Mouse (Mus musculus) forebrain, embryonic 15.5 days (tissue): ENCODE measurements at regions not wholly inside any gene's neighbourhood (a gene's known extent, or its start where the extent isn't known, plus 50 kb on each side); places are given as distances from the start of the nearest gene placed in this dataset.

Experiments
- ATAC-seq: fragments of 200-750 bp; cut with Nextera tagmentation; replicated peaks from 2 replicates; pipeline ENCODE4 v1.8.0; 2017; ENCODE audit warnings: mild to moderate bottlenecking, moderate TSS enrichment, moderate library complexity
- H3K27ac ChIP-seq: fragments of 300-500 bp; sonication (generic); replicated peaks from 2 replicates; pipeline ENCODE4 v1.5.1; 2015; ENCODE audit warnings: mild to moderate bottlenecking, inconsistent platforms
- H3K27me3 ChIP-seq: fragments of 300-500 bp; sonication (generic); 2 replicates; pipeline ENCODE4 v1.6.1; 2015; ENCODE audit warnings: inconsistent platforms
- H3K36me3 ChIP-seq: fragments of 300-500 bp; sonication (generic); 2 replicates; pipeline ENCODE4 v1.6.1; 2015; ENCODE audit warnings: mild to moderate bottlenecking, inconsistent platforms
- H3K4me1 ChIP-seq: fragments of 300-500 bp; sonication (generic); 2 replicates; pipeline ENCODE4 v1.6.1; 2015; ENCODE audit warnings: inconsistent platforms
- H3K4me2 ChIP-seq: fragments of 300-500 bp; sonication (generic); replicated peaks from 2 replicates; pipeline ENCODE4 v1.6.1; 2015; ENCODE audit warnings: mild to moderate bottlenecking, inconsistent platforms
- H3K4me3 ChIP-seq: fragments of 300-500 bp; sonication (generic); 2 replicates; pipeline ENCODE4 v1.5.1; 2015; ENCODE audit warnings: mild to moderate bottlenecking, inconsistent platforms
- H3K9ac ChIP-seq: fragments of 300-500 bp; sonication (generic); replicated peaks from 2 replicates; pipeline ENCODE4 v1.6.1; 2015; ENCODE audit warnings: mild to moderate bottlenecking, inconsistent platforms
- H3K9me3 ChIP-seq: fragments of 300-500 bp; sonication (generic); 2 replicates; pipeline ENCODE4 v1.6.1; 2016; ENCODE audit warnings: inconsistent platforms
- WGBS: fragments of 180-500 bp; shearing (Covaris S2); methylation state at CpG from one replicate; pipeline ENCODE4 v1.1.7; 2015; ENCODE audit warnings: mixed read lengths; 5-methylcytosine and 5-hydroxymethylcytosine counted together

DNA sequence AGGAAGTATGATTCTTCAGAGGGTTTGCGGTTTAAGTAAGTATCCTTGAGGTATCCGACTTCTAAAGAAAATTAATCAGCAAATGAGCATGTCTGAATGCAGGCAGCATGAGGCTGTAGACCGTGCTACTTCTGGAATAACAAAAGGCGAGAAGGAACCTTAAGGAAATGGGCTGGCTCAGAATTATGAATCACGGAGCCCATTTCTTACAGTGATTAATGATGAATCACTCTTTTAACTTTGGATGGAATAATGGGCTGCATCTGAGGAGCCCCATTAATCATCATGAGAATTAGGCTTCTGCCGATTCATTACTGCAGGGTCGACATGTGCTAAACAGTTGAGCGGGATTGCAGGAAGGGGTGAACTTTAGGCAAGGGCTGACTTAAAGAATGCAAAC lies 865.1 kb upstream of the Car8 start:
- Histone ChIP-seq H3K27me3 (no peaks in the 10 kb centered on the region), H3K4me1 (no peaks in the 10 kb centered on the region), H3K9me3 (no peaks in the 10 kb centered on the region), H3K27ac (no peak overlapping the region), H3K9ac (no peak overlapping the region), H3K4me2 (no peak overlapping the region), H3K36me3 (no peaks in the 10 kb centered on the region), H3K4me3 (no peak overlapping the region)
- ATAC-seq, result no peak
- 68% methylated on average over 8 of the region's 8 CpGs for WGBS

DNA sequence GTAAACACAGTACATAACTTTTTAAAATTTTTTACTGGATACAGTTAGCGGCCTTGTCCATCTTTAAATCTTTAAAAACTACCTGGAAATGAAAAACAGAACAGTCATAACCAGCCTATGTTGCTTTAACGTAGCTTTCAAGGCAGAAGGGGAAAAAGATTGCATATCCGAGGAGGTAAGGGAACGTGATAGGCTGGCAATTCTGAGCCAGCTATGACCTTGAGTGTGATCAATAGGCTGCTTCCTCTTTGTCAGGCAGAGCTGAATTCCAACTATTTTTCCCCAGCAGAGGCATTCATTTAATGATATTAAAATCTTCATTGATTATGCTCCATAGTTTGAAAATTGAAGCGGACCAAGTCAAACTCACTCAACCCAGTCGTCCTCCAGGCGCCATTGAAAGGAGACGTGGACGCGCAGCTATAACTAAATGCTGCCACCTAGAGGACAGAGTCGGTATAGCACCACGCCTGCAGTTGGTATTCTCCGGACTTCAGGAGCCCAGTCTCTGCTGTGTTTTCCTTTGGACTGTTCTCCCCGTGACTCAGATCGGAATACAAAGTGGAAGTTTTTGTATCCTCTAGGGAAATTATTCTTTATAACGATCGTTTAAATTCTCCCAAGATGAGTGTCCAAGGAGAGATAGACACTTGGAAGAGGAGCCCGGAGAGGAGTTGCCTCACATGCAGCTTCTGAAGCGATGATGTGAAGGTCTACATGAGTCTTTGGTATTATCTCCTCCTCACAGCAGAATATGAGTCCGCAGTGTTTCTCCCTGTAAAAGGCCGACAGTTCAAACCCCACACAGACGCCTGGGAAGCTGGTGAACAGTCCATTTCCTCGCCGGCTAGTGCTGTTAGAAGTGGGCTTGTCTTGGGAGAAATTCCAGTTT lies 858.2 kb upstream of the Car8 start:
- Histone ChIP-seq H3K9me3 (no peaks in the 10 kb centered on the region), H3K27me3 (no peaks in the 10 kb centered on the region), H3K36me3 (no peaks in the 10 kb centered on the region), H3K27ac (no peak overlapping the region), H3K9ac (no peak overlapping the region), H3K4me2 (peak overlapping the region; percentile 33), H3K4me1 (peaks cover 15% of the 10 kb centered on the region), H3K4me3 (no peak overlapping the region)
- peak; percentile 80 for ATAC-seq
- WGBS, result 24% methylated on average over 24 of the region's 24 CpGs

DNA sequence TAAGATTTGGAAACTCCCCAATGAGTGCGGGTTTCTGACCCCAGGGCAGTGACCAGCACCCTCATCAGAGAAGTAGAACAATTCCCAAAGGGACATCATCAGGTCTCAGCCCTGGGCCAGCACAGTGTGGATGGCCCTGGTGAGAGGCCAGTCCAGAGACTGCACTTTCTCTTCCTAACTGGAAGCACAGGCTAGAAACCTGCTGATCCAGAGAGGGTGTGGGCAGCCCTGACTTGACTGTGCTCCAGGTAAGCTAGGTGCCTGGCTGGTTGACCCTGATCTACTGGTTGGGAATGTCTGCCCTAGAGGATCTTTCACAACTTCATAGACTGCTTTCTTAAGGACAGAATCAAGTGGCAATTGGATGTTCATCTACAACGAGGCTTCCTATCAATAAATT lies 857.4 kb upstream of the Car8 start:
- 86% methylated on average over 2 of the region's 2 CpGs for WGBS

DNA sequence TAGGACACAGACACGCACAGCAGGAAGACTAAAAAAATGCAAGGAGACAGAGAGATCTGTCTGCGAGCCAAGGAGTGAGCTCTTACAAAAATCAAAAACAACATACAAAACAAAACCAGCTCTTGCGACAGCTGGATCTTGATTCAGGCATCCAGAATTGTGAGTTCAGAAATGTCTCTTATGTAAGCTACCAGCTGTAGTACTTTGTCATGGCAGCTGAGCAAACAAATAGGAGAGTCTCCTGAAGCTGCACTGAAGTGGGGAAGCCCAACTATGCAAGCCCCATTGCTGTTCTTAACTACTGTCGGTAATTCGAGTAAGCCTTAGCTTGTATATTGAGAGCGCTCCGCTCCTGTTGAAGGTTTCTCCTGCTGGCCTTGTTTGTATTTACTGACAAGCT lies 856.8 kb upstream of the Car8 start:
- H3K36me3 ChIP-seq, result no peaks in the 10 kb centered on the region
- H3K4me3 ChIP-seq, result no peak overlapping the region
- 60% methylated on average over 7 of the region's 7 CpGs for WGBS
- no peak overlapping the region for H3K9ac ChIP-seq
- H3K4me2 ChIP-seq, result no peak overlapping the region
- H3K9me3 ChIP-seq, result no peaks in the 10 kb centered on the region
- H3K4me1 ChIP-seq, result peaks cover 15% of the 10 kb centered on the region
- no peak for ATAC-seq
- no peak overlapping the region for H3K27ac ChIP-seq
- H3K27me3 ChIP-seq, result no peaks in the 10 kb centered on the region

More for the DNA sequence above, 857.4 kb upstream of the Car8 start:
- Histone ChIP-seq H3K4me2 (no peak overlapping the region), H3K4me1 (peaks cover 15% of the 10 kb centered on the region), H3K9me3 (no peaks in the 10 kb centered on the region), H3K27ac (no peak overlapping the region), H3K9ac (no peak overlapping the region), H3K4me3 (no peak overlapping the region), H3K27me3 (no peaks in the 10 kb centered on the region), H3K36me3 (no peaks in the 10 kb centered on the region)
- peak; percentile 42; the same call in 1 of the 2 replicates for ATAC-seq

DNA sequence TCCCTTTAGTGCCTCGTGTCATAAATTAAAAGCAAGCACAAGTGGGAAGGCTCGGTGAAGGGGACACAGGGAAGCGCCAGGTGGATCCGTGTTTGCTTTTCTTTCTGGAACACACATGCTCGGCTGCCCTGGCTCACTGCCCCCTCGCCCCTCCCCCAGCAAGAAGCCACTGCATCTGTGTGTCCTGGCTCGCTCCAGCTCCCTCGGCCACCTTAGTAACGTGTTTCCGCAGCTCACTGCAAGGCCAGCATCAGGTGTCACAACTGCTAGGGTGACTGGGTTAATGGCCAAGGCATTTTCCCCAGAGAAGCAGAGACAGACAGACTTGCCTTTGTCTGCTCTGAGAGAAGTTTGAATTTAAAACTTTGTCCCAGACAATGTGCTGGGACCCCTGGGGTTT lies 855.7 kb upstream of the Car8 start:
- H3K4me1 ChIP-seq, result peaks cover 15% of the 10 kb centered on the region
- H3K4me2 ChIP-seq, result peak overlapping the region; percentile 16
- no peak overlapping the region for H3K27ac ChIP-seq
- H3K9me3 ChIP-seq, result no peaks in the 10 kb centered on the region
- 15% methylated on average over 10 of the region's 10 CpGs for WGBS
- no peak overlapping the region for H3K9ac ChIP-seq
- no peaks in the 10 kb centered on the region for H3K27me3 ChIP-seq
- ATAC-seq, result no peak
- H3K4me3 ChIP-seq, result no peak overlapping the region
- no peaks in the 10 kb centered on the region for H3K36me3 ChIP-seq

DNA sequence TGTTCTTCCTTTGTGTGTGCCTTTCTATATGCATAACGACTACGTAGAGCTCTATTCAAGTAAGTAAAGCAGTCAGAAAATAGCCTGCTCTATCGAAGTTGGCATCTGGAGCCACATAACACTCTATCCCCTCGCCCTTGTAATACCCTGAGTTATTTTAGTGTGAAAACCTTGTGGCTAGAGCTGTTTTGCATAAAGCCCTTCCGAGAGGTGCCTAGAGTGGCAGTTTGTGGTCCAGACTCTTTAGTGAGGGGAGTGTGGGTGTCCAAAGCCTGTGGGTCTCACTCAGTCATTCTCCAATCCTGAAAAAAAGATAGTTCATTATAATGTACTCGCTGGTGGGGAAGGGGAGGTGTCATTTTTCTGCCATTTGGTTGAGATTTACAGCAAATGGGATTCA lies 855.2 kb upstream of the Car8 start:
- no peak overlapping the region for H3K4me3 ChIP-seq
- H3K27ac ChIP-seq, result no peak overlapping the region
- H3K4me1 ChIP-seq, result peaks cover 15% of the 10 kb centered on the region
- no peak overlapping the region for H3K9ac ChIP-seq
- 23% methylated on average over 6 of the region's 6 CpGs for WGBS
- no peaks in the 10 kb centered on the region for H3K27me3 ChIP-seq
- H3K4me2 ChIP-seq, result peak overlapping the region; percentile 16; the same call in 1 of the 2 replicates
- no peaks in the 10 kb centered on the region for H3K9me3 ChIP-seq
- no peak for ATAC-seq
- no peaks in the 10 kb centered on the region for H3K36me3 ChIP-seq

DNA sequence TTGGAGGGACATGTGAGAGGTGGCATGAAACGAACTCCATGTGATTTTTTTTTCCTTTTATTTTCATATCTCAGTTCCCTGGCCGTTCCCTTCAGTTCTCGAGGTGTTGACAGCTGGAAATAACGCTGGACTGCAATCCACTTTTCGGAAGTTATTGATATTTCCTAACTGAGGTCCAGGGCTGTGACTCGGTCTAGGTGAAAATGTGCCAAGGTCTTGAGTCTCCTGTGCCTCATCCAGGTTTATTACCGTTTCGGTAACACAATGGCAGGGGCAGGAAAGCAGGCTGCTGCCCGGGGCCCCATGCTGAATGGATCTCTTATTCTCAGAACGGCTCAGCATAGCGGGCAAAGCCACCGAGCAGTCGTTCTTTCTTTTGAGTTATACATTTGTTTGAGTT lies 844.7 kb upstream of the Car8 start:
- no peak overlapping the region for H3K4me2 ChIP-seq
- no peak overlapping the region for H3K9ac ChIP-seq
- no peaks in the 10 kb centered on the region for H3K27me3 ChIP-seq
- WGBS, result 67% methylated on average over 13 of the region's 13 CpGs
- H3K9me3 ChIP-seq, result no peaks in the 10 kb centered on the region
- H3K36me3 ChIP-seq, result no peaks in the 10 kb centered on the region
- peaks cover 15% of the 10 kb centered on the region for H3K4me1 ChIP-seq
- no peak for ATAC-seq
- H3K27ac ChIP-seq, result no peak overlapping the region
- H3K4me3 ChIP-seq, result no peak overlapping the region

DNA sequence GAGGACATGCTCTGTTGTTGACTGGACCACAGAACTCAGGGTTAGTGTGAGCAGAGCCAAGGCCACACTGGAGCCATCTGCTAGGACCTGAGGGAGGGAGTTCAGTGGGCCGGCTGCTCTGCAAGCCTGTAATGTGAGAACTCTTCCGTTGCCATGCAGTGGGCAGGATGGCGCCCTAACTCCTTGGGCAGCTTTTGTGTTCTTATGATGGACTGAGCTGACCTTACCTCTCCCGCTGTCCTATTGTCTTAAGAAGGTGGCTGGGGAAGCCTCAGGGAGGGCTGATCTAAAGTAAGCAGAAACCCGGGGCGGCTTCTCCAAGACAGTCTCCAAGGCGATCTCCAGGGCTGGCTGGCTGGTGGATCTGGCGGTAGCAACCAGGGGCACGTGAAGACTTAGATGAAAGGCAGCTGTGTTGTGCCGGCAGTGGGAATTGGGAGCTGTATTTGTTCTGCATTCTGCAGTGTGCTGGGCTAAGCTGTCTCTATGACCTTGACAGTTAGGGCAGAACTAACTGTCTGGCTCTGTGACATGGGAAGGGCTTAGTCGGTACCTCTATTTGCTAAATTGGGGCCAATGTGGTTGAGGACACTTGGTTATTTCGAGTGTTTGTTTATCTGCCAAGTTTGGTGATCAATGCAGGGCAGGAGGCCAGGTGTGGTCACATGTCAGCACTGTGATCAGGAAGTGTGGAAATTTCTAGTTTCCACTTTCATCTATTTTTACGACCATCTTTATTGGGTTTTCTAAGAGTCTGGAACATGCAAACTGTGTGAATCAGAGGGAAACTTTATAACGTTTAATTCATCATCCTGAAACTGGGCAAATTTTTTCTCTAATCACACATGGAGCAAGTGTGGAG lies 843.1 kb upstream of the Car8 start:
- Histone ChIP-seq H3K4me2 (no peak overlapping the region), H3K4me3 (no peak overlapping the region), H3K9me3 (no peaks in the 10 kb centered on the region), H3K27me3 (no peaks in the 10 kb centered on the region), H3K9ac (no peak overlapping the region), H3K36me3 (no peaks in the 10 kb centered on the region), H3K4me1 (peaks cover 15% of the 10 kb centered on the region), H3K27ac (no peak overlapping the region)
- 46% methylated on average over 14 of the region's 14 CpGs for WGBS
- peak; percentile 51; the same call in 1 of the 2 replicates for ATAC-seq

DNA sequence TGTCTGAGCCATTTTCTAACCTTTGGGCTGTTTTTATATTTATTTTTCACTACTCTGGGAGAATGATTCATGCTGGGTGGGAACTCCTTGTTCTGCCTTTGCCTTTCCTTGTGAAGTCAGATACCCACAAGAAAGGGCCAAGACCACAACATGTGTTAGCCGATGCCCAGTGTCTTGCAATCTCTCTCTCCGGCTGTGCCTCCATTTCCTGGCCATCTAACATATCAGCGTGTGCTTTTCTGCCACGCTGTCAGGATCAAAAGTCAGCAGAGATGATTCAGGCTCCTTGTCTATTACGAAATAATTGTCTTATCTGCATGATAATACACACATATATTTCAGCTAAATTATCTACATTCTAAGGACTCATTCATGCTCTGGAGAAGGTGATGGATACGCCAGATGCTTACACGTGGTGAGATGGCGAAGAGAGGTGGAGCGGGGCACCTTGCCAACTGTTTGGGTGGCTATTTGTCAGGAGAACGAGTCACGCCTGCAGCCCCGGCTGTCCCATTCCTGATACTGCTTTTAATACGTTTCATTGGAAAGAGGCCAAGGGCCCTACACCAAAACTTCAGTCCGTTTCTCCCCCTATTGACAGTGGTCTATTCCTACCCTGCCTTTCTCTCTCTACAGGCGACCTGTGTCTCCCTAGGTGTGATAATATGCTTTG lies 842.1 kb upstream of the Car8 start:
- Histone ChIP-seq H3K9ac (no peak overlapping the region), H3K4me1 (peaks cover 15% of the 10 kb centered on the region), H3K4me2 (no peak overlapping the region), H3K9me3 (no peaks in the 10 kb centered on the region), H3K4me3 (no peak overlapping the region), H3K27ac (no peak overlapping the region), H3K27me3 (no peaks in the 10 kb centered on the region), H3K36me3 (no peaks in the 10 kb centered on the region)
- ATAC-seq, result 0 out of 2 replicates have a peak, but pooled peaks have one; percentile 38
- 41% methylated on average over 15 of the region's 15 CpGs for WGBS

DNA sequence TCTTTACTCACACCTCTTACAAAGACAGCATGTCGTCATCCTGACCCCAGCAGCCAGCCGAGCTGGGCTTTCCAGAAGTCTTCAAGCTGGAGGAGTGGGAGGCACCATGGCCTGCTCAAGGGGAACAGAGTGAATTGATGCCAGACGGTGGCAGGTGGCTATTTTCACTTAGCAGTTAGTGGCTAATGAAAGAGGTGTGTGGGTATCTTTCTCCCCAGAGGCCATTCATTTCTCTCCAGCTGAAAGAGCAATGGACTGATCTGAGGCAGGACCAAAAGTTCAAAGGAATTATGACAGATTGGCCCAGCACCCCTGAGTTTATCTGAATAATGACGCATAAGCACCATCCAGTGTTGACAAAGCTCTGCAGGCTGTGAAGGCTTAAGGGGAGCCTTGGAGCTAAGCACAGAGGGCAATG lies 841.0 kb upstream of the Car8 start:
- 0 out of 2 replicates have a peak, but pooled peaks have one; percentile 43 for ATAC-seq
- 30% methylated on average over 4 of the region's 4 CpGs for WGBS

DNA sequence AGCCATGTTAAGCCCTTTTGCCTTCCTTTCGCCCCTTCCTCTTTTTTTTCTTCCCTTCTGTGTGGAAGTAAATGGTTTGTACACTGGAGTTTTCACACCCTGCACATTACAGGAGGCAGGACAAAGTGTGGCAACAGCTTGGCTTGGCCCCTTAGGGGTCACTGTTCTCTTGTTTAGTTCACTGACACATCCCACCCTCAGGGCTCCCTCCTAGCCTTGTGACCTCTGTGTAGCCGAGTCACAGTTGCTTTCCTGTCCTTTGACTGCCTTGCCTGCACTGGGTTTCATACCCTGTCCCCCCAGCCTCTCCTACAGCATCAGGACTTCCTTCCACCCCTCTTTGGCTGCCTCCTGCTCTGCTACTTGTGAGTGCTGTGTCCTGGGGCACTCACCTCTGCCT lies 835.6 kb upstream of the Car8 start:
- 0 out of 2 replicates have a peak, but pooled peaks cover 3% of the 10 kb centered on the region for H3K27me3 ChIP-seq
- H3K9me3 ChIP-seq, result no peaks in the 10 kb centered on the region
- 30% methylated on average over 2 of the region's 2 CpGs for WGBS
- no peaks in the 10 kb centered on the region for H3K4me1 ChIP-seq
- no peak overlapping the region for H3K27ac ChIP-seq
- H3K36me3 ChIP-seq, result no peaks in the 10 kb centered on the region
- H3K9ac ChIP-seq, result no peak overlapping the region
- no peak overlapping the region for H3K4me3 ChIP-seq
- ATAC-seq, result no peak
- no peak overlapping the region for H3K4me2 ChIP-seq

More for the DNA sequence above, 841.0 kb upstream of the Car8 start:
- Histone ChIP-seq H3K4me2 (no peak overlapping the region), H3K9me3 (no peaks in the 10 kb centered on the region), H3K36me3 (no peaks in the 10 kb centered on the region), H3K27me3 (no peaks in the 10 kb centered on the region), H3K27ac (no peak overlapping the region), H3K4me1 (peaks cover 15% of the 10 kb centered on the region), H3K9ac (no peak overlapping the region), H3K4me3 (no peak overlapping the region)
